Mouse (Mus musculus) neural tube, embryonic 10.5 days (tissue): ENCODE results near the gene Cacna1e.

Source experiments
- DNase-seq: peaks from one replicate; pipeline ENCODE4 v3.0.0-alpha.2; 2017; ENCODE audit warnings: low spot score; ENCODE audit errors: extremely low spot score

The Cacna1e gene

DNA sequence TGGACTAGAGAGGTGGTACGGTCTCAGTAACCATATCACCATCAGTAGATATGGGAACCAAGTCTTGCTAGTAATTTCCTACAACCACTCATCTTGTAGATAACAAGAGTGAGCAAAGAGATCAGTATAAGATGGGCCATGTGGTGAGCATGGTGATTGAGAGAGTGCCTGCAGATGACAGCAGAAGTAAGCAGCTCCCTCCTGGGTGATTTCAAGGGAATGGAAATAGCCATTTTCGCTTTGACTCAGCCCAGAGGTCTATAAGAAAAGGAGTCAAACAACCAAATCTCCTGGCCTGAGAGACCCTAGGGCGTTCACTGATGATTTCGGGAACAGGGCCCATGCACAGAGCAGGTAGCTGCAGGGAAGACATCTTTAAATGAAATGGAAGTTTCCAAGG is 45.0 kb downstream of the Cacna1e start:
- no peak for DNase-seq

DNA sequence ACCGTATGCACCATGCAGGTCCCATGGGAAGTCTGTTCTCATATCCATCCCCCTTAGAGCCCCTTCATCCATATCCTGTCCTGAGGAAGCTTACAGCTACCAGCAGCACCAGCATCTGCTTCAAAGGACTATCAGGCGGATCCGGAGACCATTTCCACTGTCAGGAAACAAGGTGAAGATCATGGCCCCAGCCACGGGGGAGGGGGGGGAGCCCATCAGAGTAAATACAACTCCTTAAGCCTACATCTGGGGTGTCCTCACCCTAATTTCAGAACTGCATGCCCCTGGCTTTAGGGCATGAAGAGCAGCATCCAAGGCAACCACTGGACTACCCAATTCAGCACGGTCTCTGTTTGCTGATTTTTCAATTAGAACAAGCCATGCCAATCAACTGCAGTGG is 47.8 kb downstream of the Cacna1e start:
- no peak for DNase-seq

GRCm38 (mm10) chr1:154832168-154832539 is 52.1 kb downstream of the Cacna1e start:
- DNase-seq: no peak

- no peak for DNase-seq
These were observed 52.8 kb downstream of the Cacna1e start for GRCm38 (mm10) chr1:154831269-154832167.

GRCm38 (mm10) chr1:154830051-154830450 is 54.2 kb downstream of the Cacna1e start:
- DNase-seq: no peak

DNA sequence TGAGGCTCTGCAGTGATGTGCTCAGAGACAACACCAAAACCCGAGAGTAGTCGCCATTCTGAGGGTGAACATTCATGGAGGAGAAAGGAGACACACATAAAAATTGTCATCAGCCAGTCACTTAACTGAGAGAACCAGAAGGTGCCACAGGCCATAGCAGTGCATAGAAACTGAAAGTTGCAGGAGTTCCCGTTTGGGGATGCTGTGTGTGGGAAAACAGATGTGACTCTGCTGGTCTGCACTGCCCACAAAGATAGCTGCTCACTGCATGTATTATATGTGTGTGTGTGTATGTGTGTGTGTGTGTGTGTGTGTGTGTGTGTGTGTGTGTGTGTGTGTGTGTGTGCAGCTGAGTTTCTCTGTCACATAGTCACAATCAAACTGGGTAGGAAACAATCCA is 61.2 kb downstream of the Cacna1e start:
- no peak for DNase-seq

DNA sequence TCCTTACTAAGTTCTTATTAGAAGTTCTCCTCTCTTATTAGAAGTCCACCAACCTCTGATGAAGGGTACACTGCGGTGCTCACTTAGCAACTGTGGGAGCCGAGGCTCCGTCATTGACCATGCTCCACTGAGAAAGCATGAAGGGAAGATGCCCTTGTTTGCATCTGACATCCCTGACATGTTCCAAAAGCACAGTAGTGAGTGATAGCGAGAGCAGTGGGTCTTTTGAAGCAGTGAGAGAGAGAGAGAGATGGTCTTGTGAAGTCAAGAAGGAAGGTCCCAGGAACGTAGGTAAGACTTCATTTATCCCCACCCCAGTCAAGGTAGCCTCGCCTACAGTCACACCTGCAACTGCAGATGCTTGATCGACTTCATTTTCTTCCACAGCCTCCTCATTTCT is 63.9 kb downstream of the Cacna1e start:
- no peak for DNase-seq

DNA sequence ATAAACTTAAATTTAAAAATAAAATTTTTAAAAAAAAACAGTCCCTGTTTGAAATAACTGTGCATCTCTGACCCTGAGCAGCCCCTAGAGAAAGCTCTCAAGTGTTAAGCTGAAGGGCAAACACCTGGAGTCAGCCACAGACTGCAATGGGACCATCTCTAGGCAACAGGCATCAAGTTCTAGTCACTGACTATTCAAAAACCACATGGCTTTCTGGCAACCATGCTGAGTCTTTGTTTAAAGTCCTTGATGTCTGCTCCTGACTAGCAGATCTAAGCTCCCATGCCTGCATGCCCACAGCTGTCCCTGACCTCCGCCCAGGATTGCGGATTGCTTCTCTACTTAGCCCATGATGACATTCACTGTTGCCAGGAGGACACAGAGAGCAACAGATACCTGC is 64.3 kb downstream of the Cacna1e start:
- DNase-seq: no peak

- no peak for DNase-seq
These were observed 65.6 kb downstream of the Cacna1e start for GRCm38 (mm10) chr1:154818742-154819141.

DNA sequence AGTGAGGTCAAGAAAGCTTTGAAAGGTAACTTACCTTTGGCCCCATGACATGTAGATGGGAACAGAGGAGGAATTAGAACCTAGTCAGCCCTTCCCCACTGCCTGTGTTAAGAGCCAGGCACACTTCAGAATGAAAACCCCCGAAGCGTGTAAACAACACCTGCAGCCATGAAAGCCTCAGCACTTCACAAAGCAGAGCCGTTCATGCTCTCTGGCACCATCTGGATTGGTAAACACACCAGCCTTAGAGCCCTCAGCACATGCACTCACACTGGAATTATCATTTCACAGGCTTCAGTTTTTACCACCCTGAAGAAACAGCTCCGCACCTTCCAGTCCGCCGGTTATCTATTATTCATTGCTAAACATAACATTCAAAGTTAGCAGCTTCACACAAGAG is 67.5 kb downstream of the Cacna1e start:
- DNase-seq: no peak

- no peak for DNase-seq
These were observed 68.0 kb downstream of the Cacna1e start for GRCm38 (mm10) chr1:154816267-154816666.

DNA sequence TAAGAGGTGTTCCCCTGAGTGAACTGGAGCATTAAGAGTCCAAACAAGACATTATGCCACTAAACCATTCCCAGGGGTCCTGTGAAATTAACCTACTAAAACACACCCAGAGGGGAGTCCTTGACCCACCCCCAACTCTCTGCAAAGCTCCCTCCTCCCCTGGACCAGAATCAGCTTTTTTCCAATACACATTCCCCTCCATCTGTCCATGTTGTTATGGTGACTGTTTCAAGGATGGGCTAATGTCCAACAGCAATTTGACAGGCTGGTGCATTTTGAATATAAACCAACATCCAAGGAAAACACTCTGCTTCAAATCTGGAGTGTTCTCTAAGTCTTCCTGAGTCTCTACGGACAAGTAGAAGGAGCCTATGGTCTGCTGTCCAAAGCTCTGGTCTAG is 78.6 kb downstream of the Cacna1e start:
- DNase-seq: no peak

- DNase-seq: no peak
These were observed 79.3 kb downstream of the Cacna1e start for GRCm38 (mm10) chr1:154805038-154805437.

DNA sequence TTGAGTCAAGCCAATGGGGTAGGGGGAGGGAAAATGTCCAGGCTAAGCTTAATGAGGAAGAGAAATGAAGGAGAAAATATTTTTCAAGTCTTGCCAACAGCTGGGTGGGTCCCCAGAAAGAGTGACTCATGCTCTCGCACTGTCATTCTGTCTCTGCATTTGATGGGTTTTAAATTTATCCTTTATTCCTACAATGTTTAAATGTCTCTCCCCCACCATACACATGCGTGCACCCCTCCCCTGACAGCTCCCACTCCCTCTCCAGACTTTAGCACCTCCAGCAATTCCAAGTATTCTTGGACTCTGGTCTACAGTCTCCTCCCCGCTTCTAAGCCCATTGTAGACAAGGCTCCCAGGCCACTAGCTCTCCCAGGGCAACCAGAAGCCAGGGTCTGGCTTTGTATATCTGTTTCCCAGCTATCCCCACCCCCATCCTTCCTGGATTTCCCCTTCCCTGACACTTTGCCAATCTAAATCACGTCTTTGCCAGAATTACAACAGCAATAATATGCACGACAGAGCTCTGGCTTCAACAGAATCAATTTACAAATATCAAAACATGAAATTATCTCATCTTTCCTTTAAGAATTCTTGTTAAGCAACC is 81.9 kb downstream of the Cacna1e start:
- no peak for DNase-seq

DNA sequence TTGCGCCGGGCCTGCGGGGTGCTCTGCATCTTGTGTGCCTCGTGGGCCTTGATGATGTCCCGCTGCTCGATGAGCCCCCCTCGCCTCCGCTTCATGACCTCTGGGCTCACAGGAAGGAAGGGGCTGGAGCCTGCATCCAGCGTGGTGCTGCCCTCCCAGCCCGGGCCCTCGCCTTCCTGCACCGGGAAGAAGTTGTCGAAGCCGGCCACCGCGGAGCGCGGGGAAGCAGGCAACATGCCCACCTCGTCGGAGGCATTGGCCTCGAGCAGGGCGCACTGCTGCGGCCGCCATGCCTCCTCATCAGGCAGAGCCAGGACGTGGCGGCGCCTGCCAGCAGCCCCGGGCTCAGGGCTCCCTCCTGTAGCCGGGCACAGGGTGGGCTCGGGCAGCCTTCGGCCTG is 85.0 kb downstream of the Cacna1e start:
- DNase-seq: no peak

DNA sequence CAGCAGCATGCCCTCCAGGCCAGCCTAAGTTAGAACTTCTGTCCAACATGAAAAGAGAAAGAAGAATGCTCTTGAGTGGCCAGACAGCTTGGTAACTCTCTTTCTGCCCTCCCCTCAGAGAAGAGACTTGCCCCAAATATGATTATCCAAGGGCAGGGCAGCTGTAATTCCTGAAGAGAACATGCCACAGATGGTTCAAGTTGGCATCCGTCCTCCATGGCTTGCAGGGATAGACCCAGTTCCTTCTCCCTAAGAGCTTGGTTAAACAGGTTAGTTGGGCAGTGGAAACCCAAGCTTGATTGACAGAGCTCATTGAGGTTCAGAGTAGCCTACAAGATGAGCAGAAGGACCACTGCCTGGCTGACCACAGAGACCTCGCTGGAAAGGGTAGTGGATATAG is 85.5 kb downstream of the Cacna1e start:
- DNase-seq: no peak

GRCm38 (mm10) chr1:154796685-154797084 is 87.6 kb downstream of the Cacna1e start:
- DNase-seq: peak; percentile 37

DNA sequence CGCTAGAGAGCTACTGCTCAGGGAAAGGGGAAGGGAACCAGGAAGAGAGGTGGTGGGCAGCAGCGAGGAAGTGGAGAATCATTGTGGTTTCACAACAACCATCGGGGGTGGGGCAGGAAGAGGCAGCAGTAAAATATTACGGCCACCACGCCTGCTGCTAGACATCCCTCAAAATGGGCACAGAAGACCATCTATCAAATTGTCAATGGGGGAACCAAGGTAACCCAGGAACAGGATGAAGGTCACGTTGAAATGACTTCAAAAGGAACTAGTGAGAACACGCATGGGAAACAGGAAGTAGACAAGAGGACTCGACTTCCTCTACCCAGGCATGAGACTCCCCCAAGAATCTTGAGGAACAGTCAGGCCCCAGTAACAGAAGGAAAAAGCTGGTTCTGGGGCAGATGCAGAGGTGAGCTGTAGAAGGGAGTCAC is 89.8 kb downstream of the Cacna1e start:
- no peak for DNase-seq

GRCm38 (mm10) chr1:154791544-154792174 is 92.6 kb downstream of the Cacna1e start:
- DNase-seq: no peak

GRCm38 (mm10) chr1:154788491-154788890 is 95.8 kb downstream of the Cacna1e start:
- DNase-seq: no peak

- DNase-seq: peak; percentile 85
These were observed 96.2 kb downstream of the Cacna1e start for GRCm38 (mm10) chr1:154788069-154788468.

DNA sequence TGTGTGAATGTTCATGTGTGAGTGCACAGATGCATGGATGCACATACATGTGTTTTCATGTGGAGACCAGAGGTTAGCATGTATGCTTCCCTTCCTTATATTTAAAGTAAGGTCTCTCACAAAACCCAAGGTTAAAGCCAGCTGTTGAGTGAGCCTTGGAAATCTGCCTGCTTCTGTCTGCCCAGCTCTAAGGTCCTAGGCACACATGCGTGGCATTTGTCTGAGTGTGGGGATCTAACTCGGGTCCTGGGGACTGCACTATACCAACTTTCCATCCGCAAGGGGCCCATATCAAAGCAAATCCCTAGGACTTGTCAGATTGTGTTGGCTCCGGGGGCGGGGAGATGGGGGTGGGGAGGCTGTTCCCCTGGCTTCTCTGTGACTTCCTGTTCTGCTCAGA is 96.9 kb downstream of the Cacna1e start:
- DNase-seq: no peak
